Mouse (Mus musculus) brain, adult 2 months (tissue): ENCODE data around the gene Slc35a3.
"Not testable (repeated sequence)": the region's sequence is repeated elsewhere in the genome, so short reads cannot be mapped to it uniquely, and the experiment has no call there.

Experiments used
- DNase-seq: peaks from one replicate; pipeline ENCODE4 v3.0.0; 2011; ENCODE audit warnings: low read depth, low spot score

The Slc35a3 gene

GRCm38 (mm10) chr3:116712436-116712881 lies at the start of gene Slc35a3:
Gene Slc35a3, minus strand, starts transcription at chr3:116712831.
- no peak for DNase-seq

- DNase-seq, result peak; percentile 66
These were observed 40.2 kb upstream of the Slc35a3 start for GRCm38 (mm10) chr3:116752818-116753217.

GRCm38 (mm10) chr3:116751191-116751860 lies 38.7 kb upstream of the Slc35a3 start:
- peak; percentile 69 for DNase-seq

GRCm38 (mm10) chr3:116748391-116749170 lies 36.0 kb upstream of the Slc35a3 start:
- DNase-seq, result peak; percentile 47

- not testable (repeated sequence) for DNase-seq
These were observed 35.0 kb upstream of the Slc35a3 start for GRCm38 (mm10) chr3:116747648-116748047.

- DNase-seq, result no peak
These were observed 28.3 kb upstream of the Slc35a3 start for GRCm38 (mm10) chr3:116740963-116741362.

GRCm38 (mm10) chr3:116740106-116740505 lies 27.5 kb upstream of the Slc35a3 start:
- DNase-seq, result no peak

- DNase-seq, result peak; percentile 28
These were observed 24.7 kb upstream of the Slc35a3 start for GRCm38 (mm10) chr3:116737326-116737731.

GRCm38 (mm10) chr3:116729483-116730174 lies 17.0 kb upstream of the Slc35a3 start:
- no peak for DNase-seq

- no peak for DNase-seq
These were observed 14.2 kb upstream of the Slc35a3 start for GRCm38 (mm10) chr3:116726807-116727206.

GRCm38 (mm10) chr3:116723496-116724481 lies 11.2 kb upstream of the Slc35a3 start:
- DNase-seq, result no peak

- DNase-seq, result no peak
These were observed 10.3 kb upstream of the Slc35a3 start for GRCm38 (mm10) chr3:116722980-116723379.

- no peak for DNase-seq
These were observed 6.3 kb upstream of the Slc35a3 start for GRCm38 (mm10) chr3:116718951-116719350.

- no peak for DNase-seq
These were observed 400 bp upstream of the Slc35a3 start for GRCm38 (mm10) chr3:116713031-116713430.

- peak; percentile 87 for DNase-seq
These were observed 801 bp downstream of the Slc35a3 start for GRCm38 (mm10) chr3:116711624-116712435.

- DNase-seq, result no peak
These were observed 1.7 kb downstream of the Slc35a3 start for GRCm38 (mm10) chr3:116710941-116711340.

- no peak for DNase-seq
These were observed 6.9 kb downstream of the Slc35a3 start for GRCm38 (mm10) chr3:116705637-116706204.

- DNase-seq, result no peak
These were observed 8.8 kb downstream of the Slc35a3 start for GRCm38 (mm10) chr3:116703835-116704234.

GRCm38 (mm10) chr3:116702647-116703272 lies 9.9 kb downstream of the Slc35a3 start:
- no peak for DNase-seq
